Mouse (Mus musculus) cortical plate, adult 2 months (tissue): ENCODE measurements around the gene Phf19. TPM values are rescaled to one million over a fixed set of nuclear protein-coding genes. Genes with fewer than 3 reads are reported as not detected.

Experiments used
- H3K27ac ChIP-seq: fragments of 200-500 bp; 2 replicates; pipeline ENCODE4 v1.5.1; 2012; ENCODE audit warnings: low read length, control low read depth, inconsistent platforms; ENCODE audit not compliant: insufficient read depth
- H3K4me1 ChIP-seq: fragments of 200-500 bp; 2 replicates; pipeline ENCODE4 v1.6.1; 2011; ENCODE audit warnings: low read length; ENCODE audit not compliant: control insufficient read depth, insufficient read depth
- H3K4me3 ChIP-seq: fragments of 200-500 bp; 2 replicates; pipeline ENCODE4 v1.5.1; 2011; ENCODE audit warnings: mild to moderate bottlenecking, low read length, control low read depth; ENCODE audit not compliant: insufficient read depth
- CTCF ChIP-seq: fragments of 200-500 bp; IDR thresholded peaks from 2 replicates; pipeline ENCODE4 v1.5.1; 2011; ENCODE audit warnings: mild to moderate bottlenecking, control low read depth, low read length; ENCODE audit not compliant: insufficient read depth; ENCODE audit errors: extremely low read depth
- POLR2A ChIP-seq: fragments of 200-500 bp; IDR thresholded peaks from 2 replicates; pipeline ENCODE4 v1.6.1; 2011; ENCODE audit warnings: mild to moderate bottlenecking, low read length, control low read depth; ENCODE audit not compliant: insufficient read depth; ENCODE audit errors: extremely low read depth
- polyA plus RNA-seq: library from polyadenylated mRNA; depleted of rRNA; stranded (reverse); fragments of >200 nt; gene quantifications from 2 replicates; pipeline ENCODE4 v1.2.3, GENCODE M21; 2012; rRNA removed

Phf19 gene
- polyA plus RNA-seq, 1 experiment: 0.98 TPM

- Histone ChIP-seq H3K27ac (no peak overlapping the region), H3K4me1 (no peaks in the 10 kb centered on the region), H3K4me3 (no peak overlapping the region)
- TF ChIP-seq POLR2A (no peak), CTCF (no peak)
Measured at GRCm38 (mm10) chr2:34880054-34880453, 33.8 kb downstream of the Phf19 start.

DNA sequence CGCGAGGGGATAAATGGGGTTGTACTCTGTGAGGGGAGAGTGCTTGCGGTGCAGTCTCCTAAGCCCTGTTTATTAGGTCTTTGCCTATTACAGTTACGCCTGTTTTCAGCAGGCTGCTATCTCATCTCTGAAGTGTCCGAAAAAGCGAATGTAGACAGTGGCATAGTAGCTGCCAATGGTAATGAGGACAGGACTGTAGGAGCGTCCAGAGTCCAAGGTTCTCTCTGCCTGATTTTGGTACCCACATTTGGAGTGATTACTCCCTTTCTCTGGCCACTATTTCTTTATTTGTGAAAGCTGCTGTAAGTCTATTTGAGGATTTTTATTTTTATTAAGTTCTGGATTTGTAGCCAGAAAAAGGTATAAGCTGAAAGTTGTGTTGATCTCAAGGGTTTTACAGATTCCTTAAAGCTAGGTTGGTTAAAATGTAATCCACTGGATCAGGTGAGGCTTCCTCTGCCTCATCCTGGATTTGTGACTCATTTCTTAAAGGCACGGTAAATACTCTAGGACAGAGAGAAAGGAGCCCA, 38.9 kb downstream of the Phf19 start, which contains the start of gene Psmd5:
Psmd5 (minus strand) TSS at position 153 of the 530 bp plus-strand sequence.
- no peaks in the 10 kb centered on the region; the same call in 1 of the 2 replicates for H3K4me1 ChIP-seq
- no peak within 1 kb of the TSS for H3K4me3 ChIP-seq
- H3K27ac ChIP-seq: no peak within 1 kb of the TSS
- TF ChIP-seq POLR2A: no peak
- TF ChIP-seq CTCF: no peak

GRCm38 (mm10) chr2:34874271-34874670, 39.6 kb downstream of the Phf19 start, which contains the start of gene Cutal:
Cutal (plus strand) TSS chr2:34874396.
- H3K27ac ChIP-seq: no peak within 1 kb of the TSS
- TF ChIP-seq CTCF (no peak), POLR2A (no peak)

GRCm38 (mm10) chr2:34870520-34871474, 43.0 kb downstream of the Phf19 start:
- H3K27ac ChIP-seq: peak overlapping the region; percentile 26; the same call in 1 of the 2 replicates
- TF ChIP-seq POLR2A (peak; percentile 94), CTCF (no peak)
- H3K4me3 ChIP-seq: peak overlapping the region; percentile 46
- H3K4me1 ChIP-seq: no peaks in the 10 kb centered on the region; the same call in 1 of the 2 replicates

More at GRCm38 (mm10) chr2:34874271-34874670, 39.6 kb downstream of the Phf19 start, which contains the start of gene Cutal:
- Histone ChIP-seq H3K4me3 (no peak within 1 kb of the TSS), H3K4me1 (no peaks in the 10 kb centered on the region; the same call in 1 of the 2 replicates)

- peak overlapping the region; percentile 46; the same call in 1 of the 2 replicates for H3K4me3 ChIP-seq
- TF ChIP-seq POLR2A (no peak), CTCF (no peak)
- H3K27ac ChIP-seq: no peak overlapping the region
- H3K4me1 ChIP-seq: no peaks in the 10 kb centered on the region; the same call in 1 of the 2 replicates
Measured at GRCm38 (mm10) chr2:34869680-34870079, 44.1 kb downstream of the Phf19 start.

- H3K27ac ChIP-seq: no peak overlapping the region
- no peaks in the 10 kb centered on the region for H3K4me1 ChIP-seq
- no peak for TF ChIP-seq CTCF
- TF ChIP-seq POLR2A: no peak
- no peak overlapping the region for H3K4me3 ChIP-seq
Measured at GRCm38 (mm10) chr2:34857728-34858127, 56.1 kb downstream of the Phf19 start.

DNA sequence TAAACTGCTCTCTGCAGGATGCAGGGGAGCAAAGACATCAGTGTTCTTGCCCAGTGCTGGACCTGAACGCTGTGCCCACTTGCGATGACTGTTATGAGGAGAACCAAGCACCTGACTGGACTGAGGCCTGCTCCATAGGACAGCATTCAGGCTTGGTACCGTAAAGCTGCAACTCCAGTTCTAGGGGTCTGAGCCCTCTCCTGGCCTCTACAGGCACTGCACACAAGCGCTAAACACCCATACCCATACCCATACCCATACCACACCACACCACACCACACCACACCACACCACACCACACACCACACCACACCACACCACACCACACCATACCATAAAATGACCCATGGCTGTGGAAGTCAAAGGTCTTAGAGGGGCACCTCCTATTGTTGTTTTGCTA, 58.6 kb downstream of the Phf19 start:
- H3K4me3 ChIP-seq: no peak overlapping the region
- TF ChIP-seq CTCF: peak; percentile 20; the same call in 1 of the 2 replicates
- TF ChIP-seq POLR2A: no peak
- no peak overlapping the region for H3K27ac ChIP-seq
- H3K4me1 ChIP-seq: no peaks in the 10 kb centered on the region

- Histone ChIP-seq H3K4me3 (no peak overlapping the region), H3K4me1 (peaks cover 1% of the 10 kb centered on the region; the same call in 1 of the 2 replicates), H3K27ac (no peak overlapping the region)
- TF ChIP-seq CTCF (no peak), POLR2A (no peak)
Measured at GRCm38 (mm10) chr2:34847702-34848101, 66.1 kb downstream of the Phf19 start.

Other genes starting within 250 kb of the Phf19 start
- 42.0 and 43.2 TPM in 2 replicates for gene Gapvd1, start 158.8 kb downstream of the Phf19 start, polyA plus RNA-seq
- gene Hspa5, start 142.1 kb downstream of the Phf19 start, polyA plus RNA-seq: 184 and 215 TPM in 2 replicates
- 37.1 and 38.2 TPM in 2 replicates for gene Rabepk, start 114.1 kb downstream of the Phf19 start, polyA plus RNA-seq
- gene Fbxw2, start 87.7 kb downstream of the Phf19 start, polyA plus RNA-seq: 83.2 and 83.8 TPM in 2 replicates
- not detected in 2 replicates for gene Gm34653, start 81.0 kb downstream of the Phf19 start, polyA plus RNA-seq
- gene Cutal, start 39.6 kb downstream of the Phf19 start, polyA plus RNA-seq: 0.52 and 0.62 TPM in 2 replicates
- gene Psmd5, start 39.1 kb downstream of the Phf19 start, polyA plus RNA-seq: 41.7 and 43.9 TPM in 2 replicates
- gene Traf1, start 47.7 kb upstream of the Phf19 start, polyA plus RNA-seq: 0.83 and 1.4 TPM in 2 replicates
- gene Hc, start 147.4 kb upstream of the Phf19 start, polyA plus RNA-seq: 0.08 and 0.35 TPM in 2 replicates
- gene AI182371, start 187.5 kb upstream of the Phf19 start, polyA plus RNA-seq: 0.52 and 0.59 TPM in 2 replicates
- gene Cntrl, start 195.5 kb upstream of the Phf19 start, polyA plus RNA-seq: 14.9 and 15.6 TPM in 2 replicates